Mouse (Mus musculus) heart, embryonic 13.5 days (tissue): ENCODE measurements around the gene 4930544D05Rik. TPM values are rescaled to one million over a fixed set of nuclear protein-coding genes. Genes with fewer than 3 reads are reported as not detected.

Source experiments
- ATAC-seq: fragments of 200-750 bp; cut with Nextera tagmentation; 2 replicates; pipeline ENCODE4 v1.8.0; 2017; ENCODE audit warnings: moderate TSS enrichment; ENCODE audit not compliant: insufficient number of reproducible peaks, low FRiP score, low TSS enrichment; ENCODE audit errors: extremely low read depth
- H3K27ac ChIP-seq: fragments of 300-500 bp; sonication (generic); replicated peaks from 2 replicates; pipeline ENCODE4 v1.5.1; 2015; ENCODE audit warnings: moderate library complexity, mild to moderate bottlenecking, inconsistent platforms
- H3K27me3 ChIP-seq: fragments of 300-500 bp; sonication (generic); replicated peaks from 2 replicates; pipeline ENCODE4 v1.6.1; 2015; ENCODE audit warnings: mild to moderate bottlenecking, inconsistent platforms
- H3K36me3 ChIP-seq: fragments of 300-500 bp; sonication (generic); 2 replicates; pipeline ENCODE4 v1.6.1; 2015; ENCODE audit warnings: mild to moderate bottlenecking, inconsistent platforms
- H3K4me1 ChIP-seq: fragments of 300-500 bp; sonication (generic); 2 replicates; pipeline ENCODE4 v1.6.1; 2015; ENCODE audit warnings: inconsistent platforms
- H3K4me2 ChIP-seq: fragments of 300-500 bp; sonication (generic); 2 replicates; pipeline ENCODE4 v1.6.1; 2015; ENCODE audit warnings: inconsistent platforms, mild to moderate bottlenecking, moderate library complexity
- H3K4me3 ChIP-seq: fragments of 300-500 bp; sonication (generic); 2 replicates; pipeline ENCODE4 v1.5.1; 2015; ENCODE audit warnings: moderate library complexity, mild to moderate bottlenecking, inconsistent platforms
- H3K9ac ChIP-seq: fragments of 300-500 bp; sonication (generic); 2 replicates; pipeline ENCODE4 v1.6.1; 2015; ENCODE audit warnings: inconsistent platforms, mild to moderate bottlenecking, moderate library complexity
- H3K9me3 ChIP-seq: fragments of 300-500 bp; sonication (generic); 2 replicates; pipeline ENCODE4 v1.6.1; 2016; ENCODE audit warnings: inconsistent platforms
- WGBS: fragments of 180-500 bp; shearing (Covaris S2); methylation state at CpG from one replicate; pipeline ENCODE4 v1.1.7; 2015; ENCODE audit warnings: mixed read lengths; 5-methylcytosine and 5-hydroxymethylcytosine counted together
- polyA plus RNA-seq: library from polyadenylated mRNA; unstranded; fragments of >200 nt; fragmentation: Nextera tagmentation; extraction: Ambion mirVana; gene quantifications from 2 replicates; pipeline ENCODE4 v1.2.1, GENCODE M21; 2015

4930544D05Rik gene
- polyA plus RNA-seq, 1 experiment from 2014 or later: not detected

GRCm38 (mm10) chr11:70598451-70598953 lies 17.1 kb upstream of the 4930544D05Rik start:
- no peaks in the 10 kb centered on the region for H3K9me3 ChIP-seq
- no peak for ATAC-seq
- H3K27ac ChIP-seq: no peak overlapping the region
- peaks cover 53% of the 10 kb centered on the region for H3K36me3 ChIP-seq
- H3K4me3 ChIP-seq: no peak overlapping the region
- no peak overlapping the region for H3K9ac ChIP-seq
- WGBS: 89% methylated on average over 9 of the region's 9 CpGs
- peaks cover 25% of the 10 kb centered on the region for H3K4me1 ChIP-seq
- no peaks in the 10 kb centered on the region for H3K27me3 ChIP-seq
- H3K4me2 ChIP-seq: no peak overlapping the region

GRCm38 (mm10) chr11:70605024-70605566 lies 10.6 kb upstream of the 4930544D05Rik start:
- Histone ChIP-seq H3K9ac (no peak overlapping the region), H3K9me3 (no peaks in the 10 kb centered on the region), H3K27ac (no peak overlapping the region), H3K4me3 (no peak overlapping the region), H3K4me1 (no peaks in the 10 kb centered on the region), H3K27me3 (no peaks in the 10 kb centered on the region), H3K4me2 (no peak overlapping the region), H3K36me3 (peaks cover 87% of the 10 kb centered on the region)
- WGBS: 49% methylated on average over 14 of the region's 14 CpGs
- ATAC-seq: no peak

- no peak for ATAC-seq
- no peaks in the 10 kb centered on the region for H3K27me3 ChIP-seq
- H3K9ac ChIP-seq: no peak overlapping the region
- no peak overlapping the region for H3K4me2 ChIP-seq
- no peak overlapping the region for H3K27ac ChIP-seq
- H3K9me3 ChIP-seq: no peaks in the 10 kb centered on the region
- WGBS: 67% methylated on average over 12 of the region's 12 CpGs
- H3K4me1 ChIP-seq: no peaks in the 10 kb centered on the region
- peaks cover 98% of the 10 kb centered on the region for H3K36me3 ChIP-seq
- no peak overlapping the region for H3K4me3 ChIP-seq
Observed at GRCm38 (mm10) chr11:70606717-70607116, 8.9 kb upstream of the 4930544D05Rik start.

- no peak overlapping the region for H3K27ac ChIP-seq
- H3K4me3 ChIP-seq: no peak overlapping the region
- H3K4me2 ChIP-seq: no peak overlapping the region
- H3K36me3 ChIP-seq: peaks cover 99% of the 10 kb centered on the region
- no peaks in the 10 kb centered on the region for H3K9me3 ChIP-seq
- H3K27me3 ChIP-seq: no peaks in the 10 kb centered on the region
- no peak for ATAC-seq
- no peaks in the 10 kb centered on the region for H3K4me1 ChIP-seq
- 87% methylated on average over 9 of the region's 9 CpGs for WGBS
- no peak overlapping the region for H3K9ac ChIP-seq
Observed at GRCm38 (mm10) chr11:70607611-70608010, 8.0 kb upstream of the 4930544D05Rik start.

- no peaks in the 10 kb centered on the region for H3K27me3 ChIP-seq
- H3K4me3 ChIP-seq: no peak overlapping the region
- H3K4me2 ChIP-seq: no peak overlapping the region
- peaks cover 99% of the 10 kb centered on the region for H3K36me3 ChIP-seq
- H3K27ac ChIP-seq: no peak overlapping the region
- no peaks in the 10 kb centered on the region for H3K4me1 ChIP-seq
- H3K9ac ChIP-seq: no peak overlapping the region
- no peak for ATAC-seq
- WGBS: 85% methylated on average over 26 of the region's 26 CpGs
- no peaks in the 10 kb centered on the region for H3K9me3 ChIP-seq
Observed at GRCm38 (mm10) chr11:70608381-70609066, 7.1 kb upstream of the 4930544D05Rik start.

GRCm38 (mm10) chr11:70610752-70611151 lies 4.9 kb upstream of the 4930544D05Rik start:
- no peak overlapping the region for H3K4me3 ChIP-seq

GRCm38 (mm10) chr11:70612505-70612904 lies 3.1 kb upstream of the 4930544D05Rik start:
- H3K27me3 ChIP-seq: peaks cover 17% of the 10 kb centered on the region
- H3K9ac ChIP-seq: no peak overlapping the region
- no peak overlapping the region for H3K4me3 ChIP-seq
- no peak for ATAC-seq
- H3K4me2 ChIP-seq: no peak overlapping the region
- peaks cover 18% of the 10 kb centered on the region for H3K4me1 ChIP-seq
- no peaks in the 10 kb centered on the region for H3K9me3 ChIP-seq
- peaks cover 63% of the 10 kb centered on the region for H3K36me3 ChIP-seq
- WGBS: 76% methylated on average over 7 of the region's 7 CpGs
- no peak overlapping the region for H3K27ac ChIP-seq

More at GRCm38 (mm10) chr11:70610752-70611151, 4.9 kb upstream of the 4930544D05Rik start:
- Histone ChIP-seq H3K9me3 (no peaks in the 10 kb centered on the region), H3K4me2 (no peak overlapping the region), H3K27me3 (0 out of 2 replicates have a peak, but pooled peaks cover under 1% of the 10 kb centered on the region), H3K4me1 (peaks cover 16% of the 10 kb centered on the region), H3K9ac (no peak overlapping the region), H3K36me3 (peaks cover 80% of the 10 kb centered on the region), H3K27ac (no peak overlapping the region)
- 82% methylated on average over 4 of the region's 4 CpGs for WGBS
- no peak for ATAC-seq

GRCm38 (mm10) chr11:70615074-70615473 lies 574 bp upstream of the 4930544D05Rik start:
- 1% methylated on average over 17 of the region's 17 CpGs for WGBS
- Histone ChIP-seq H3K27ac (peak overlapping the region; percentile 58), H3K4me2 (peak overlapping the region; percentile 95), H3K36me3 (peaks cover 37% of the 10 kb centered on the region), H3K9me3 (no peaks in the 10 kb centered on the region), H3K27me3 (peaks cover 19% of the 10 kb centered on the region), H3K9ac (peak overlapping the region; percentile 82), H3K4me3 (peak overlapping the region; percentile 55), H3K4me1 (peaks cover 18% of the 10 kb centered on the region)
- ATAC-seq: peak; percentile 58; the same call in 1 of the 2 replicates

GRCm38 (mm10) chr11:70619101-70619500 lies 3.5 kb downstream of the 4930544D05Rik start, which contains the start of gene Chrne:
Chrne (minus strand) TSS chr11:70619216.
- no peak within 1 kb of the TSS for H3K4me3 ChIP-seq
- no peaks in the 10 kb centered on the region for H3K36me3 ChIP-seq
- H3K27me3 ChIP-seq: peaks cover 19% of the 10 kb centered on the region
- H3K9ac ChIP-seq: no peak within 1 kb of the TSS
- ATAC-seq: no peak
- WGBS: 19% methylated on average over 1 of the region's 1 CpGs
- H3K9me3 ChIP-seq: no peaks in the 10 kb centered on the region
- no peak within 1 kb of the TSS for H3K4me2 ChIP-seq
- peaks cover 27% of the 10 kb centered on the region for H3K4me1 ChIP-seq
- H3K27ac ChIP-seq: no peak within 1 kb of the TSS

- Histone ChIP-seq H3K9me3 (no peaks in the 10 kb centered on the region), H3K27me3 (peaks cover 4% of the 10 kb centered on the region), H3K27ac (no peak overlapping the region), H3K4me1 (peaks cover 9% of the 10 kb centered on the region), H3K9ac (peak overlapping the region; percentile 50; the same call in 1 of the 2 replicates), H3K4me2 (no peak overlapping the region), H3K4me3 (no peak overlapping the region), H3K36me3 (no peaks in the 10 kb centered on the region)
- ATAC-seq: no peak
- WGBS: 28% methylated on average over 7 of the region's 7 CpGs
Observed at GRCm38 (mm10) chr11:70621972-70622814, 6.5 kb downstream of the 4930544D05Rik start.

- Histone ChIP-seq H3K4me1 (peaks cover 9% of the 10 kb centered on the region), H3K9ac (no peak overlapping the region), H3K9me3 (no peaks in the 10 kb centered on the region), H3K4me2 (no peak overlapping the region), H3K27me3 (no peaks in the 10 kb centered on the region), H3K4me3 (no peak overlapping the region), H3K36me3 (no peaks in the 10 kb centered on the region), H3K27ac (no peak overlapping the region)
- no peak for ATAC-seq
- 60% methylated on average over 10 of the region's 10 CpGs for WGBS
Observed at GRCm38 (mm10) chr11:70623053-70623742, 7.5 kb downstream of the 4930544D05Rik start.
